In the genomic region with DNA sequence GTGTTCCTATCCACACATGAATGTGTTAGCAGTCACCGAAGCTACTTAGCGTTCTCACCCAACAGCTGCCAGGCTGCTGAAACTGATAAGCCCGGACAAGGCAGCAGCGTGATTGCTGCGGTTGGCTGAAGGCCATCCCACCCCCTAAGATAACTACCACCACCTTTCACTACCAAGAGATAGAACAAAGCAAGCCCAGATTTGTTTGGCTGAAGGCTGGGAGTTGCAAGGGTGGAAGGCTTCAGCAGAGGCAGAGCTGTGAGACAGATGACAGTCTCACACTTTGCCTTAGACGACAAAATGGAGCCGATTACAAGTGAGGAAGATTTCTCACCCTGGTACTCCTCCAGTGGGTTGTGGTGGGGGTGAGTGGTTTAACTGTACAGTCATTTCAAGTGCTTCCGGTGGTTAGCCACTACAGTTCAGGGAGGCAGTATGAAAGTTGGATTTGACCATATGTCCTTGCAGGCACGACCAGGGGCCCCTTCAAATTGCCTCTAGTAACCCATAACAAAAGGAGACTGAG, we compare ENCODE assay signal across 1 mouse cellular context.
TF ChIP-seq lines count a peak whose summit lies in the region.

No protein-coding gene starts in this region.

TF ChIP-seq in CH12.LX, 34 proteins besides CTCF, POLR2A, EP300 and RAD21 (continued from another document):
- TF ChIP-seq MEF2A (IDR thresholded peaks at IDR 0.05; ENCODE audit: borderline replicate concordance, low read depth, low read length), result peak; percentile 63
- 0 out of 2 replicates have a peak, but pooled peaks have one; percentile 28 for TF ChIP-seq MYC (IDR thresholded peaks at IDR 0.05; ENCODE audit: low read depth, low read length)
- 0 out of 2 replicates have a peak, but pooled peaks have one; percentile 39 for TF ChIP-seq TBP (conservative IDR thresholded peaks at IDR 0.05; ENCODE audit: low read depth, low read length)
- TF ChIP-seq BHLHE40 (IDR thresholded peaks at IDR 0.05; ENCODE audit: low read depth, low read length), result peak; percentile 96
- no peak for TF ChIP-seq PAX5 (IDR thresholded peaks at IDR 0.05; ENCODE audit: low read length)
- no peak for TF ChIP-seq SMC3 (IDR thresholded peaks at IDR 0.05; ENCODE audit: low read depth, low read length)
- TF ChIP-seq KAT2A (IDR thresholded peaks at IDR 0.05; ENCODE audit: insufficient replicate concordance, low read length), result no peak
- TF ChIP-seq MAX (IDR thresholded peaks at IDR 0.05; ENCODE audit: low read length), result no peak
- TF ChIP-seq NRF1 (IDR thresholded peaks at IDR 0.05; ENCODE audit: low read depth, low read length), result no peak
- no peak for TF ChIP-seq HCFC1 (IDR thresholded peaks at IDR 0.05; ENCODE audit: low read depth, low read length)
